Mouse (Mus musculus) small intestine, adult 2 months (tissue): ENCODE data around the gene Ccdc159. TPM values are rescaled to one million over a fixed set of nuclear protein-coding genes. Genes with fewer than 3 reads are reported as not detected.

Source experiments
- H3K27ac ChIP-seq: fragments of 200-500 bp; 2 replicates; pipeline ENCODE4 v1.5.1; 2012; ENCODE audit warnings: low read depth, low read length, control low read depth, inconsistent platforms; ENCODE audit not compliant: insufficient read depth
- H3K27me3 ChIP-seq: fragments of 200-500 bp; 2 replicates; pipeline ENCODE4 v1.6.1; 2012; ENCODE audit warnings: mild to moderate bottlenecking, moderate library complexity, low read length, inconsistent platforms; ENCODE audit not compliant: control insufficient read depth, insufficient read depth
- H3K36me3 ChIP-seq: fragments of 200-500 bp; 2 replicates; pipeline ENCODE4 v1.6.1; 2012; ENCODE audit warnings: mild to moderate bottlenecking, low read length, control low read depth, inconsistent platforms; ENCODE audit not compliant: control insufficient read depth, insufficient read depth
- H3K4me1 ChIP-seq: fragments of 200-500 bp; 2 replicates; pipeline ENCODE4 v1.6.1; 2012; ENCODE audit warnings: low read length, inconsistent platforms, mixed read lengths; ENCODE audit not compliant: control insufficient read depth, insufficient read depth, insufficient read length
- H3K4me3 ChIP-seq: fragments of 200-500 bp; 2 replicates; pipeline ENCODE4 v1.5.1; 2012; ENCODE audit warnings: low read depth, mild to moderate bottlenecking, control low read depth, inconsistent platforms, low read length, moderate library complexity
- CTCF ChIP-seq: fragments of 200-500 bp; IDR thresholded peaks from 2 replicates; pipeline ENCODE4 v1.5.1; 2012; ENCODE audit warnings: low read depth, mild to moderate bottlenecking, control low read depth, inconsistent platforms, low read length, moderate library complexity, mixed read lengths; ENCODE audit not compliant: insufficient replicate concordance, insufficient read length; ENCODE audit errors: extremely low read depth
- POLR2A ChIP-seq: fragments of 200-500 bp; IDR thresholded peaks from 2 replicates; pipeline ENCODE4 v1.6.1; 2012; ENCODE audit warnings: low read depth, mild to moderate bottlenecking, control low read depth, inconsistent platforms, low read length, moderate library complexity
- WGBS: fragments of 180-500 bp; shearing (Covaris S2); methylation state at CpG from one replicate; pipeline ENCODE4 v1.1.7; 2018; 5-methylcytosine and 5-hydroxymethylcytosine counted together
- polyA plus RNA-seq: library from polyadenylated mRNA; depleted of rRNA; stranded (reverse); fragments of >200 nt; gene quantifications from 2 replicates; pipeline ENCODE4 v1.2.3, GENCODE M21; 2012; rRNA removed

Gene Ccdc159
- polyA plus RNA-seq, 1 experiment, result 0.71 TPM

- no peaks in the 10 kb centered on the region for H3K4me1 ChIP-seq
- no peak overlapping the region for H3K4me3 ChIP-seq
- TF ChIP-seq CTCF, result no peak
- no peak for TF ChIP-seq POLR2A
- 86% methylated on average over 5 of the region's 5 CpGs for WGBS
- H3K27me3 ChIP-seq, result no peaks in the 10 kb centered on the region
- no peak overlapping the region for H3K27ac ChIP-seq
- H3K36me3 ChIP-seq, result no peaks in the 10 kb centered on the region
Measured at GRCm38 (mm10) chr9:21977331-21977730, 50.1 kb downstream of the Ccdc159 start.

- 25% methylated on average over 2 of the region's 2 CpGs for WGBS
- TF ChIP-seq POLR2A (no peak), CTCF (peak; percentile 73; the same call in 1 of the 2 replicates)
Measured at GRCm38 (mm10) chr9:21977972-21978371, 50.7 kb downstream of the Ccdc159 start.

GRCm38 (mm10) chr9:21978398-21979128 lies 51.3 kb downstream of the Ccdc159 start:
- WGBS, result 83% methylated on average over 4 of the region's 4 CpGs
- H3K36me3 ChIP-seq, result no peaks in the 10 kb centered on the region
- TF ChIP-seq CTCF (no peak), POLR2A (no peak)
- H3K27me3 ChIP-seq, result no peaks in the 10 kb centered on the region
- no peaks in the 10 kb centered on the region for H3K4me1 ChIP-seq
- H3K4me3 ChIP-seq, result no peak overlapping the region
- no peak overlapping the region for H3K27ac ChIP-seq

More at GRCm38 (mm10) chr9:21977972-21978371, 50.7 kb downstream of the Ccdc159 start:
- H3K4me3 ChIP-seq, result no peak overlapping the region
- H3K4me1 ChIP-seq, result no peaks in the 10 kb centered on the region
- H3K27me3 ChIP-seq, result no peaks in the 10 kb centered on the region
- no peak overlapping the region for H3K27ac ChIP-seq
- H3K36me3 ChIP-seq, result no peaks in the 10 kb centered on the region

DNA sequence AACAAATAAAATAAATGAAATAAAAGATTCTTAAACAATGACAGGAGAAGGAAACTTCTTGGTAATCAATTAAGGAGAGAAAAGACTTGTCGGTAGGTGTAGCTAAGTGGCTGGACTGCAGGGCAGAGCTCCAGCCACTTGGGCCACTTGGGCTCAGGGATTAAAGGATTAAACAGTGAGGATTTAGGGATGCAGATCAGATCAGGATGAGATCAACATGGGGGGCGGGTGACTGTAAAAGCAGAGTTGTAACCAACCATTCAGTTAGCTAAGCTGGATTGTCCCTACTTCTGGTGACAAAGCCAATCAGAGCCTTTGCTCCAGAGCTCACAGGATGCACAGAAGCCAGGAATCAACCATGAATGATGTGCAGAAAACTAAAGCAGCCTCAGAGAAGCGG lies 56.6 kb downstream of the Ccdc159 start:
- H3K4me1 ChIP-seq, result peaks cover 12% of the 10 kb centered on the region
- H3K27me3 ChIP-seq, result peaks cover 17% of the 10 kb centered on the region
- 58% methylated on average over 3 of the region's 3 CpGs for WGBS
- H3K36me3 ChIP-seq, result no peaks in the 10 kb centered on the region
- no peak overlapping the region for H3K4me3 ChIP-seq
- TF ChIP-seq CTCF, result no peak
- TF ChIP-seq POLR2A, result no peak
- no peak overlapping the region for H3K27ac ChIP-seq

Other genes starting within 250 kb of the Ccdc159 start
- 37.2 and 58.9 TPM in 2 replicates for gene Ldlr, start 204.0 kb upstream of the Ccdc159 start, polyA plus RNA-seq
- gene Spc24, start 167.2 kb upstream of the Ccdc159 start, polyA plus RNA-seq, result 11.0 and 22.6 TPM in 2 replicates
- gene Kank2, start 128.7 kb upstream of the Ccdc159 start, polyA plus RNA-seq, result 23.0 and 24.8 TPM in 2 replicates
- 10.2 and 12.3 TPM in 2 replicates for gene Angptl8, start 92.0 kb upstream of the Ccdc159 start, polyA plus RNA-seq
- gene Dock6, start 74.8 kb upstream of the Ccdc159 start, polyA plus RNA-seq, result 36.4 and 73.5 TPM in 2 replicates
- gene Rab3d, start 9.3 kb upstream of the Ccdc159 start, polyA plus RNA-seq, result 48.9 and 86.7 TPM in 2 replicates
- 81.5 and 113 TPM in 2 replicates for gene Tmem205, start 85 bp downstream of the Ccdc159 start, polyA plus RNA-seq
- 5.2 and 5.5 TPM in 2 replicates for gene Plppr2, start 9.6 kb downstream of the Ccdc159 start, polyA plus RNA-seq
- gene Swsap1, start 28.3 kb downstream of the Ccdc159 start, polyA plus RNA-seq, result 4.7 and 7.1 TPM in 2 replicates
- gene Epor, start 36.0 kb downstream of the Ccdc159 start, polyA plus RNA-seq, result 0.95 and 2.4 TPM in 2 replicates
- gene Rgl3, start 62.0 kb downstream of the Ccdc159 start, polyA plus RNA-seq, result 3.4 and 3.8 TPM in 2 replicates
- gene Ccdc151, start 75.2 kb downstream of the Ccdc159 start, polyA plus RNA-seq, result 0.05 TPM in 1 of 2 replicates, not detected in the other
- 82.7 and 169 TPM in 2 replicates for gene Prkcsh, start 75.3 kb downstream of the Ccdc159 start, polyA plus RNA-seq
- gene Elavl3, start 124.6 kb downstream of the Ccdc159 start, polyA plus RNA-seq, result 0.20 and 0.34 TPM in 2 replicates
- not detected in 2 replicates for gene Gm49318, start 143.8 kb downstream of the Ccdc159 start, polyA plus RNA-seq
- 6.6 and 13.2 TPM in 2 replicates for gene Zfp653, start 143.9 kb downstream of the Ccdc159 start, polyA plus RNA-seq
- 26.8 and 35.7 TPM in 2 replicates for gene Ecsit, start 158.0 kb downstream of the Ccdc159 start, polyA plus RNA-seq
- 166 and 227 TPM in 2 replicates for gene Cnn1, start 171.7 kb downstream of the Ccdc159 start, polyA plus RNA-seq
- gene Elof1, start 189.7 kb downstream of the Ccdc159 start, polyA plus RNA-seq, result 108 and 120 TPM in 2 replicates
- gene Acp5, start 208.2 kb downstream of the Ccdc159 start, polyA plus RNA-seq, result 128 and 203 TPM in 2 replicates
- gene Pigyl, start 229.4 kb downstream of the Ccdc159 start, polyA plus RNA-seq, result 35.4 and 43.1 TPM in 2 replicates